17 mouse cellular contexts compared by ENCODE assay signal in the genomic region with DNA sequence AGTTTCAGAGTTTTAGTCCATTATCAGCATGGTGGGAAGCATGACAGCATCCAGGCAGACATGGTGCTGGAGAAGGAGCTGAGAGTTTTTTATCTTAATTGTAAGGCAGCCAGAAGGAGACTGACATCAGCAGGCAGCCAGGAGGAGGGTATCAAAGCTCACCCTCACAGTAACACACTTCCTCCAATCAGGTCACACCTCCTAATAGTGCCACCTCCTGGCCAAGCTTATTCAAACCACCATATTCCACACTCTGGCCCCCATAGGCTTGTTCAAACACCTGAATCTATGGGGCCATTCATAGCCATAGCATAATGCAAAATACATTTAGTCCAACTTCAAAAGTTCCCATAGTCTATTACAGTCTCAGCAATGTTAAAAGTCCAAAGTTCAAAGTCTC.
DNase-seq lines count a peak whose midpoint lies in the region; ATAC-seq and TF ChIP-seq lines count a peak whose summit lies in the region.
"Had no signal": no experiment of that assay in that cellular context is flagged by ENCODE, and none has a peak within 500 bp of the region (broad histone marks: within the 10 kb centered on the region; RNA-seq: fewer than 3 reads in every experiment).

No protein-coding gene starts in this region.

- no peak overlapping the region for H3K4me2 ChIP-seq in kidney, embryonic 15.5 days
- H3K4me2 ChIP-seq: limb, embryonic 15.5 days; midbrain, embryonic 12.5 days; stomach, embryonic 15.5 days had no signal

- no peaks in the 10 kb centered on the region for H3K36me3 ChIP-seq in kidney, adult 2 months (ENCODE audit: control insufficient read depth, insufficient read depth, low read length)
- H3K36me3 ChIP-seq in kidney, embryonic 15.5 days = no peaks in the 10 kb centered on the region
- H3K36me3 ChIP-seq: limb, embryonic 15.5 days; midbrain, embryonic 12.5 days; stomach, embryonic 15.5 days had no signal

- H3K9me3 ChIP-seq in kidney, embryonic 15.5 days (replicated peaks) = no peaks in the 10 kb centered on the region
- H3K9me3 ChIP-seq: limb, embryonic 15.5 days; midbrain, embryonic 12.5 days; stomach, embryonic 15.5 days had no signal

- ATAC-seq in kidney, embryonic 15.5 days (replicated peaks; ENCODE audit: low FRiP score) = no peak
- ATAC-seq: forebrain, embryonic 14.5 days; liver, postnatal 0 days had no signal

- peak; percentile 25; the same call in 1 of the 2 replicates for TF ChIP-seq CTCF in kidney, adult 2 months (conservative IDR thresholded peaks at IDR 0.05; ENCODE audit: insufficient read depth, insufficient read length, low read depth, low read length)

- H3K9ac ChIP-seq in kidney, embryonic 15.5 days = no peak overlapping the region
- H3K9ac ChIP-seq: limb, embryonic 15.5 days; liver, postnatal 0 days; midbrain, embryonic 12.5 days; stomach, embryonic 15.5 days had no signal

- TF ChIP-seq POLR2A in kidney, adult 2 months (IDR thresholded peaks at IDR 0.05; ENCODE audit: low read depth, low read length) = no peak

- H3K27me3 ChIP-seq in kidney, adult 2 months (replicated peaks; ENCODE audit: control insufficient read depth, insufficient read depth, low read length) = no peaks in the 10 kb centered on the region
- H3K27me3 ChIP-seq in kidney, embryonic 15.5 days = no peaks in the 10 kb centered on the region
- H3K27me3 ChIP-seq: limb, embryonic 15.5 days; midbrain, embryonic 12.5 days; stomach, embryonic 15.5 days had no signal

- H3K4me3 ChIP-seq in kidney, adult 2 months (ENCODE audit: insufficient read depth, low read depth, low read length) = no peak overlapping the region
- H3K4me3 ChIP-seq in kidney, embryonic 15.5 days (replicated peaks) = no peak overlapping the region
- H3K4me3 ChIP-seq: limb, embryonic 15.5 days; midbrain, embryonic 12.5 days; stomach, embryonic 15.5 days had no signal

- peak; percentile 17 for DNase-seq in kidney, adult 2 months
- DNase-seq in ES-CJ7 (ENCODE audit: low read depth, low spot score) (peak; percentile 24), R1 (ENCODE audit: low read depth, low spot score) (peak; percentile 20)
- DNase-seq in lung, postnatal 14 days = peak; percentile 14
- DNase-seq in right cerebral cortex, postnatal 14 days = no peak
- no peak for DNase-seq in cerebellum, postnatal 10 days
- DNase-seq: adrenal gland, adult 8-10 months; cerebellum, adult 18-20 months; heart, postnatal 36 days; liver, postnatal 0 days; retina, postnatal 1 day; thymus, postnatal 14 days had no signal

- no peak overlapping the region for H3K27ac ChIP-seq in kidney, adult 2 months (ENCODE audit: insufficient read depth, low read depth, low read length)
- H3K27ac ChIP-seq in kidney, embryonic 15.5 days = no peak overlapping the region
- H3K27ac ChIP-seq: limb, embryonic 15.5 days; midbrain, embryonic 12.5 days; stomach, embryonic 15.5 days had no signal

- no peaks in the 10 kb centered on the region for H3K4me1 ChIP-seq in kidney, adult 2 months (ENCODE audit: control insufficient read depth, insufficient read depth, low read length)
- H3K4me1 ChIP-seq in kidney, embryonic 15.5 days = no peaks in the 10 kb centered on the region
- H3K4me1 ChIP-seq: limb, embryonic 15.5 days; midbrain, embryonic 12.5 days; stomach, embryonic 15.5 days had no signal

Comparison
In these comparisons a context has a peak if more than half of its experiments do, and no peak if none do; other contexts are left out.
1. DNase-seq: peak in kidney, adult 2 months (single experiment), ES-CJ7 (single experiment), R1 (single experiment) and lung, postnatal 14 days (single experiment); none in right cerebral cortex, postnatal 14 days (single experiment) and cerebellum, postnatal 10 days (0 of 2).